Mouse (Mus musculus) liver, postnatal 0 days (tissue): ENCODE measurements around the gene Gdi1.

ENCODE experiments used
- CTCF ChIP-seq: sonication (generic); IDR thresholded peaks from 2 replicates; pipeline ENCODE4 v1.5.1; 2016; ENCODE audit warnings: antibody characterized with exemption, low read depth
- EP300 ChIP-seq: IDR thresholded peaks from 2 replicates; pipeline ENCODE4 v1.6.1; 2016; ENCODE audit warnings: antibody characterized with exemption, low read depth, mild to moderate bottlenecking

DNA sequence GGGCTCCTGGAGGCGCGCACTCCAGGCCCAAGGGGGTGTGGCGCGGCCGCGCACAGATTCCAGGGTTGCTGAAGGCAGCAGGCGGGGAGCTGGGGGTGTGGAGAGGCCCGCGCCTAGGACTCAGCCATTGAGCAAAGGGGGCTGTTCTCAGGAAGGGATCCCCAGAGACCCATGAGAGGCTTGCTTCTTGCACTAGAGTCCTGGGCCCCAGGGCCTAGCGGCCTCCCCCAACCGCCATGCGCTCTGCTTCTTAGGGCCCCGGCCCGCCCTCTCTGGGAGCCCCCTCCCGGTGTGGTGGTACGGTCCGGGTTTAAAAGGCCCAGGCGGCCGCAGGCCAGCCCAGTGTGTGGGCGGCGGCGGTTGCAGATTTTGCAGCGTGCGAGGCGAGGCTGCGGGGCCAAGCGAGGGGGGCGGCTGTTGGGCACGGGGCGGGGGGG is 23.9 kb downstream of the Gdi1 start, which contains the start of gene Plxna3:
- TF ChIP-seq CTCF (no peak), EP300 (no peak)
